Mouse (Mus musculus) thymus, postnatal 36 days (tissue): Measurements from ENCODE around the gene Vmn1r239-ps.
"Not testable (repeated sequence)": the region's sequence is repeated elsewhere in the genome, so short reads cannot be mapped to it uniquely, and the experiment has no call there.

Experiments used
- DNase-seq, 2 experiments: peaks; one replicate each; pipeline ENCODE4 v3.0.0; 2022; ENCODE audit warnings: mixed read lengths in 2 of 2

Vmn1r239-ps gene

DNA sequence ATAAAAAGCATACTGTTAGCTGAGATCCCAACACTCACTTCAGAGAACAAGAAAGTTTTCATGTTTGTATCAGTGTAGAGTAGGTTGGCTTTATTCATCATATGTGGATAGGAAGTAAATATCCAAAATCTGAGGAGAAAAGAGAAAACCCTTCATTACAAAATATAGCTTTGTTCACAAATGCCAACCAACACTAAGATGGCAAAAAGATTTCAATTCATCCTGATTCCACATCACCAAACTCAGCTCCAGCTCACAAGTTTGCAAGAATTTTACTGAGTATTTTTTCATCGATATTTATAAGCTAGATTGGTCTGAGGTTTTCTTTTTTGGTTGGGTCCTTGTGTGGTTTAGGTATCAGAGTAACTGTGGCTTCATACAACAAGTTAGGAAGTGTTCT is at the start of gene Vmn1r239-ps:
TSS of gene Vmn1r239-ps (minus strand) at position 101 of the 400 bp plus-strand sequence.
- not testable (repeated sequence) for DNase-seq

DNA sequence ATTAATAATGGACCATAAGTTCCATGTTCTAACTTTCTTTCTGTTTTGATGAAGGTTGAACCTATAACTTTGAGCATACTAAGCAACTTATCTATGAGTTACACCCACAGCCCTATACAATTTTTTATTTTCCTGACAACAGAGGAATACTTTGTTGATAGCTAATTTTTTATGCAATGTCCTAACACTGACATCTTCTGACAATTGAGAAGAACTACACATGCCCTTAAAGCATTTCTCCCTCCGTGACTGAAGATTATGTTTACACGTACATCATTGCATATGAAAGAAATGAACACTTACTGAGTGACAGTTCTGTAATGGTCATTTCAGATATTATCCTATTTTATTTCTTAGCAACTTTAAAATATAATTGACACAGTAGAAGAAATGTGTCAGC is 36.0 kb upstream of the Vmn1r239-ps start:
- no peak for DNase-seq

DNA sequence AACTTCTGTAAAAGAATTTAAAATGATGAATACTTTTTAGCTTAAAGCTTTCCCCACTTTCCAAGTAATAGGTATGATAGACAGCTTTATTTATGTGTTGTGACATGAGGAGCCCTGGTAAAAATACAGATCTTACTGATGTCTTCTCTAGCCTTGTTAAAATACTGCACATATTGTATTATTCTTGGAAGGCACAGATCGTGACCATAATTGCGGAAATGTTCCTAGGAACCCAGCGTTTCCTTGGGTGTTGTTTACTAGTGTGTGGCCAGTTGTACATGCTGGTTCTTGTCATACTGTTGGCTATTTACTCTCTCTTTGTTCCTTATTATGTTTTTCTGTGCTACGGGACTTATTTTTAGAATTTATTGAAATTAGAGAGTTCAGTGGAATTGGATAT is 10.1 kb downstream of the Vmn1r239-ps start:
- DNase-seq: no peak

DNA sequence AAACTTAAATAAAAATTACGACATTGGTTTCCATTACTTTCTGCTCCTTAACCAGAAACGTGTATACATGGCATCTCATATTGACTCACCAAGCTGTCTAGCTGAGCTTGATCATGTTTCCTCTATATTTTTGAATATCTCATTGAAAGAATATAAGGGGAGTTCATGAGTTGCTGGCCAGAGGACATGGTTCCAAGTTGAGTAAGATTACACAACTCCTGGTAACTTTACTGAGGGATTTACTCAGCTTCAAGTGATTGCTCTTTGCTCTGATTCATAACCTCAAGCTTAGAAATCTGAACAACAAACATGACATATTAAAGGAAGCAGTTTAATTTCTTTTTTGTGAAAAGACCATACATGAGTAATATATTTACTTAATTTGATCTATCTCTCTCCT is 18.1 kb downstream of the Vmn1r239-ps start:
- DNase-seq: no peak

GRCm38 (mm10) chrX:147429753-147430152 is 23.8 kb downstream of the Vmn1r239-ps start:
- DNase-seq: no peak

DNA sequence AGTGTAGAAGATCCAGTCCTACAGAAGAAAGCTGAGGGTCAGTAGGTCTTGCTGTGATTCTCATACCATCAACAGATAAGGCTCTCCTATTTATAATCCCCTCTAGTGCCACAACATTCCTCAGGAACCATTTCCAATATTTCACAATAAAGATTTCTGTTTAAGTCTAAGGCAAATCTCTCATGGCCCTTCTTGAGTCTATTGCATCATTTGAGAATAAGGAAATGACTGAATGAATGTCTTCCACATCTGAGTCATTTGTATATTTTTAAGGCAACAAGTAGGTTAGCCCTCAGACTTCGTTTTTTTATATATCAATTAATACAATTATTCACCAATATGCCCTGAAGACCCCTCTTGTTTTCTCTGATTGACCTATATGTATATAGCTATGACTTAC is 24.4 kb downstream of the Vmn1r239-ps start, which contains the start of gene Il13ra2:
TSS of gene Il13ra2 (minus strand) at position 64 of the 400 bp plus-strand sequence.
- no peak for DNase-seq
